Mouse (Mus musculus) thymus, postnatal 36 days (tissue): ENCODE results near the gene Prdx2.

ENCODE experiments used
- DNase-seq, 2 experiments: peaks; one replicate each; pipeline ENCODE4 v3.0.0; 2022; ENCODE audit warnings: mixed read lengths in 2 of 2

Prdx2 gene

DNA sequence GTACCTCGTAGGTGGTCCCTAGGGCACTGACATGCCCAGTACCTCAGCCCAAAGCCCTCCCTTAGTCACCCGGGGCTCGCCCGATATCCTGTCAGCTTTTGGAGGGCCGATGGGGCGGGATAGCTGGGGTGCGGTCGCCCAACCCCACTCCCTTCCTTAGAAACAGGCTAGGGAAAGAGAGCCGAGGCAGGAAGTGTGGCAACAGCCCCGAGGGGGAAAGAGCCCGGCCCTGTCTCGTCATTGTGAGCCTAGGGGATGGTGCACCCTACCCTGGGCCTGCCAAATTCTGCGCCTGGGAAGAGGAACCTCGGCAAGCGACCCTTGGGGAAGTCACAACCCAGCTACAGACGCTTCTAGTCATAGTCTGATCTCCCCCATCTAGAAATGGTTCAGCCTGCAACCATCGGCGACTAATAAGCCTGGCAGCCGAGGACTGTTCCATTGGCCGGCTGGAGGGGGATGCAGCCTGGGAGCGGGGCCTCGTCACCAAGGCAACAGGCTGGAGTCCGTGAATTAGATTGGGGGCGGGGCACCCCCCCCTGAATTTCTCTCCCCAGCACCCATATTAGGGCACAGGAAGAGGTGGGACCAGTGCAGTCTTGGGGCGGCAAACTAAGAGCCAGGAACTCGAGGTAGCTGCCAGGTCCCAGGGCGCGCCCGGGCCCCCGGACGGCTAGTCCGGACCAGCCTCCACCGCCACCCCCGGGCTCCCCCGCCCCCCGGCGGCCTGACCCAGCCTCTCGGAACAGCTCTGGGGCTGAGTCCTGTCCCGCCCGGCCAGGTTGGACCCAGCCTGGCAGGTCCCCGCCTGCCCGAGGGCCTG, 10.4 kb downstream of the Prdx2 start:
- DNase-seq = peak; percentile 79 to 82

GRCm38 (mm10) chr8:84980622-84981358, 11.4 kb downstream of the Prdx2 start:
- DNase-seq = peak in 1 of 2 experiments; percentile 31

- DNase-seq = no peak
Observed at GRCm38 (mm10) chr8:84981644-84982498, 12.5 kb downstream of the Prdx2 start.

DNA sequence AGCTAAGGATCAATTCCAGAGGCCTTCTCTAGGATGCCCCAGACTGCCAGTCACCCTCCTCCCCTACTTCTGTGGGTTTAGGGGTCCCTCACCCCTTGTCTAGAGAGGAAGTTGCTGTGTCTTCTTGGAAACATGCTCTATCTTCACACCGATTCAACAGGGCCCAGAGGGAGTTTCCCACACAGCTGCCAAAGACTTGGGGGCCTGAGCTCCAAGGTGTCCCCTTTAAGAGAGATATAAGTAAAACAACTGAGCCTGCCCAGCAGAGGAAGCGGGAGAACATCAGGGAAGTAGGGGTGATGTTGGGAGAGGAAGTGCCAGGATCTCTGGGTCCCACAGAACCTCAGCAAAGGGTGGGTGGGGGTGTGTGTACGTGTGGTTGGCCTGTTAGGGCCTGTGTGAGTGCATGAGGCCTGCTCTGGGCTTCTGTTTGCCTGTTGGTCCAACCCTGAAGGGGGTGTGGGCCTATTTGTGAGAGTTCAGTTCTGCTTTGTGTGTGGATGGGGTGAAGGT, 13.2 kb downstream of the Prdx2 start:
- DNase-seq = no peak

DNA sequence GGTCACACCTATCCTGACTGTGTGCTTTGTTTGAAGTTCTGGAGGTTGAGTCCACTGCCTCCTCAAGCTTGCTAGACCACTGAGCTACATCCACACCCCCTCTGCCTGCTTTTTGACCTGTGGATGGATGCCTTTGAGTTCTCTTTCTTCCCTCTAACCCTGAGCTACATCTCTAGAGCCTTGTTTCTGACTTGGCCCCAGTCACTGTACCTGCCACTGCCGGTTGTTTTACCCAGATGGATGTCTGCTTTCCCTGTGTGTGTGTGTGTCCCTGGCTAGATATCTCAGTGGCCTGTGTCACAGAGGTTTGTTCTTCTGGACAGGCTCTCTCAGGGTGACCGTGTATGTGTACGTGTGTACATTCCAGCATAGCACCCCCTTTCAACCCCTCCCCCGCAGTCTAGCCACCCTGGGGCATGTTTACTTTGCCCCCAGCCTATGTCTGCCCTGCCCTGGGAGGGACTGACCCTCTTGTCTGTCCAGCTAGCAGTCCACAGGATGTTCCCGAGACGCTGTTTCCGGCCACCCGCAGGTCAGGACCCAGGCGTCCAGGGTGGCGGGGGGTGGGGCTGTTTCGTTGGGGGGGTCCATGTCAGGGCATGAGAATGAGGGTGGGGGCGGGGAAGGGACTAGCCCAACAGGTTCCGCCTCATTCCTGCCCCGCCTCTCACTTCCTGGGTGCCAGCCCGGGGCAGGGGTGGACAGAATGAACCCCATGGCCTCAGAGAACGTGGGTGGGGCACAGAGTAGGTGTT, 15.1 kb downstream of the Prdx2 start:
- peak in 1 of 2 experiments; percentile 35 for DNase-seq

DNA sequence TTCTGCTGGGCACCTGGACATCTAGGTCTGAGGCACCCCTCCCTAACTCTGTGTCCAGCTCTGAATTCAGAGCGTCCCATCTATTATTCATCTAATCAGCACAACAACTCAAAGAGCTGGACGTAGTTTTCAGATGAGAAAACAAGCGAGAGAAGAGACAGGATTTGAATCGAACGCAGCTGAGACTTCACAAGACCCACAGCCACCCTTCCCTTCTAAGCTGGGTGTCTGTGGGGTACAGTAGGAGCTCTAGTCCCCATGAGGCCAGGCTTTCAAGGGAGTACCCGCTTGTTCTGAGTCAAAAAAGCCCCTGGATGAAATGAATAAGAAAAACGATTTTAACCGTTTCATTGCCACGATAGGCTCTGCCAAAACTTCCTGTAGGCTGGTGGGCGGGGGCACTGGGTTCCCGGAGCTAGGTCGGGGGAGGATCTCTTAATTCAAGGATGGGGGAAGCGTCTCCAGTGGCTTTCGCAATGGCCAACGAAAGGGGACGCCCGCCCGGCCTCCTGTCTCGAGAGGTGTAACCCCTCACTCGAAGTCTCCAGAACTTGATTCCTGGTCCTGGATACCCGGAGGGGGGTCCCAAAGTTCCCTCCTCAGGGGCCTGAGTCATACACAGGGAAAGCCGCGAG, 15.8 kb downstream of the Prdx2 start:
- DNase-seq = no peak

DNA sequence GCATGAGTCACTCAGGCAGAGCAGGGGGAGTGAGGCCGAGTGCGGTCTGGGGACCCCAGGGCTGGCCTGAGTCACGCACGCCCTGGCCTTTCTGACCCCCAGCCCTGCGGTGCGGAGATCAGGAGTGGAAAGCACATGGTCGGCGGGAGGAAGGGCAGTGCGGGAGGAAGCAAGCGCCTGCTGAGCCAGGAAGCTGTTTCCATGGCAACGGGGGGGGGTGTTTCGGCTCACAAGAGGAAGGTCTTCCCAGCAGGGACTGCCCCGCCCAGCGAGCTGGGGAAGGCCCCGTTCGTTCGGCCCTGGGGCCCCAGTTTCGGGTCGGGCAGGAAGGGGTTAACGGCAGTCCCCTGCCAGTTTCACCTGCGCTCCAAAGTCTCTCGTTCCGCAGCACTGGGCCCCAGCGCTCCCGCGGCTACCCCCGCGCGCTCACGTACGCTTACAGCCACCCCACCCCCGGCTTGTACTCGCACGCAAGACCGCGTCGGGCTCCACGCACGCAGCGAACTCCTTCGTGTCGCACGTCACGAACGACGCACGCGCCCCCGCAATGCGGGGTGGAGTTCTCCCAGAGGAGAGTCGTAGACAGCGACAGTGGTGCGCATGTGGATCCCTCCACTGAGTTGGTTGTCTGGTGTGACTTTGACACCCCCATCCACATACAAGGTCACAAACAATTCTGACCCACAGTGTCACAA, 16.4 kb downstream of the Prdx2 start:
- DNase-seq = peak; percentile 90 to 92

- DNase-seq = no peak
Observed at GRCm38 (mm10) chr8:84986379-84986945, 17.1 kb downstream of the Prdx2 start.

DNA sequence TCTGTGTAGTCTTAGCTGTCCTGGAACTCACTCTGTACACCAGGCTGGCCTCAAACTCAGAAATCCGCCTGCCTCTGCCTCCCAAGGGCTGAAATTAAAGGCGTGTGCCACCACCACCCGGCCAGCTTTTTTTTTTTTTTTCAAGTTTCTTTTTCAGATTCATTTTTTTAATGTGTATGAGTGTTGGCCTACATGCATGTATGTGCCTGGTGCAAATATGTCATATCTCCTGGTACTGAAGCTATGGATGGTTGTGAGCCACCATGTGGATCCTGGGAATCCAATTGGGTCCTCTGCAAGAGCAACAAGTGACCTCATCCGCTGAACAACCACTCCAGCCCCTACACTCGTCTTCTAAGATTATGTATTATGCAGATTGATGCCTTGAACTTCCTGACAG, 18.0 kb downstream of the Prdx2 start:
- DNase-seq = no peak

DNA sequence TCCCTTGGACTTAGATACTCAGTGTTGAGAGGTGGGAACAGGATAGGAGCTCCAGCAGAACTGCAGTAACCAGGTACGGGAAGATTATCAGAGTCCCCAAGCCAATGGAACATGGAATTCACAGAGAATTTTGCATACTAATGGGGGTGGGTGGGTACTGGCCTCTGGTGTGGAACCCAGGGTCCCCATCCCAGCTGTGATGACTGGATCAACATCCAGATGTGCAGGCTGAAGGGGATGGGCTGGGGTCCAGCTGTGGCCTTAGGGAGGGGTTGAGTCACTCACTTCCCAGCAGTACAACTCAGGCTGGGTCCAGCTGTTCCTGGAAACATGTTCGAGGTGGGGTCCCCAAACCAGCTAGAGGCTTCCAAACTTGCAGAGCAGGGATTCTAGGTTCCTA, 18.5 kb downstream of the Prdx2 start:
- no peak for DNase-seq

DNA sequence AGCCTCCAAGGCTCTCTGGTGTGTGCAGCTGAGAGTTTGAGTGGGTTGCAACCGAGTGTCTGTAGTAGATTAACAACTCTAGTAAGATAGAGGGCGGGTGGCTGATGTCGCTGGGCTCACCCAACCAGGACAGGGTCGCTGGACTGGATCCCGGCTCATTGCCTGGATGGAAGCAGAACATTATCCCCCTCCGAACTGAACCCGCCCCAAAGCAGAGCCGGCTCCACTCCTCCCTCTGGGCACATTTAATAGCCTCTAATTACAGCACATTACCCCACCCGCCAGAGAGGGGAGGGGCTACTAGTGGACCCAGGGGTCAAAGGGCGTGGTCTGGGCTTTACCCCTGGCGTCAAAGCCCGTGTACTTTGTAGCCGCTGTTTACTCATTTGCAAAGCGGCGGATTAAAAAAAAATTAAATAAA, 19.9 kb downstream of the Prdx2 start:
- peak in 1 of 2 experiments; percentile 56 for DNase-seq

DNA sequence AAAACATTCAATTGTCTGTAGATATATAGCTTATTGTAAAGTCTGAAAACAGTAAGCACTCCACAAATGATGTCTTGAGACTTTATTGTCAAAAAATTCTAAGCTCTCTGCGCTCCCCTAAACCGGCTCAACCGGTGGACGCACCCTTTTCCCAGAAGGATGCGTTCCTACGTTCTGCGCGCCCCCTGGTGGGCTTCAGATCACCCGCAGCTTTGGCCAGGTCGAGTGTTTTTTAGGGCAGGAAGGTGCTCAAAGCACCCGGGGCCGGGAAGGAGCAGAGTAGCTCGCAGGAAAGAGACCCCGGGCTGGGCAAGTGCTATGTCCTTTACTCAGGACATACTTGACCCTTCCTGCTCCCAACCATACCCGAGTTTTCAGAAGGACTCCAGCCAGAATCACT, 20.4 kb downstream of the Prdx2 start:
- DNase-seq = peak; percentile 89 to 92

GRCm38 (mm10) chr8:84990349-84990748, 21.0 kb downstream of the Prdx2 start, which contains the start of gene Hook2:
Gene Hook2 (plus strand): TSS chr8:84990603.
- DNase-seq = peak; percentile 96

GRCm38 (mm10) chr8:84990836-84991235, 21.4 kb downstream of the Prdx2 start:
- peak in 1 of 2 experiments; percentile 68 for DNase-seq

- DNase-seq = no peak
Observed at GRCm38 (mm10) chr8:84994375-84994774, 25.0 kb downstream of the Prdx2 start.

- DNase-seq = no peak
Observed at GRCm38 (mm10) chr8:84995680-84996079, 26.3 kb downstream of the Prdx2 start.

- DNase-seq = no peak
Observed at GRCm38 (mm10) chr8:84996978-84997377, 27.6 kb downstream of the Prdx2 start.

DNA sequence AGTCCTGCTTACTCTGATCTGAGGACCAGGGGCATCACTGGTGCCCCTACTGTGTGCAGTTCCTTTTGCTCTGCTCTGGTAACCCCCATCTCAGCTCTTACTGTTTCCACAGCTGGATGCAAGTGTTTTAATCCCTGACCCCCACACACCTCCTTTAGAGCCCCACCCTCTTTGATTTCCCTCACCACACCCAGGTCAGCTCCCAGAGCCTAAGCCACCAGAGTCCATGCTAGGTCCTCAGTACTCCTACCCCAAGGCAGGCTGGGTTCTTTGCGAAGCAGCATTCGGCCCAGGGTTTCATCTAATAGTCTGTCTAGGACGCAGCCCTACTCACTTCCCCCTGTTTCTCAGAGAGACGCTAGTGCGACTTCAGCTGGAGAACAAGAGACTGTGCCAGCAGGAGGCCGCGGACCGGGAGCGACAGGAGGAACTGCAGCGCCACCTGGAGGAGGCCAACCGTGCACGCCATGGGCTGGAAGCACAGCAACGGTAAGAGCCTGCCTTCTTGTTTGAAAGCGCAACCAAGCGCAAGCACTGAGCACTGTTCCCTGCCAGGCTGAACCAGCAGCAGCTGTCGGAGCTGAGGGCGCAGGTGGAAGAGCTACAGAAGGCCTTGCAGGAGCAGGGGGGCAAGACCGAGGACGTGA, 28.4 kb downstream of the Prdx2 start:
- DNase-seq = peak; percentile 92 to 94

GRCm38 (mm10) chr8:85007686-85008085, 38.3 kb downstream of the Prdx2 start:
- DNase-seq = peak; percentile 42 to 45

DNA sequence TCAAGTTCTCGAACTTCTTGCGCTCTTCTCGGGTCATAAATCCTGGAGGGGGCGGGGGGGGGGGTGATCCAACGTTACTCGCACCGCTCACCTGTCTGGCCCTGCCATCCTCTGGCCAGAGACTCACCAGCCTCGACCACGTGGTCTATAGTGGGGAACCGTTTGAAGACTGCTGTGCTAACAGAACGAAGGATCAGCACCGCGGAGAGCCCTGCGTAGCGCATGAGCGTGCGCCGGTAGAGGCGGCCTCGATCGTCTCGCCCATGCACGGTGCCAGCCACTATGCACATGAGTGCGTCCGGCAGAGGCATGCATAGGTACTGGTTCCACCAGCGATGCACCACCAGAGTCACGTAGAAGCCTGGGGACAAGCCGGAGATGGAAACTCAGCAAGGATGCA, 41.9 kb downstream of the Prdx2 start:
- no peak for DNase-seq
